Comparison of ENCODE assay signal across 8 mouse cellular contexts in the genomic region with DNA sequence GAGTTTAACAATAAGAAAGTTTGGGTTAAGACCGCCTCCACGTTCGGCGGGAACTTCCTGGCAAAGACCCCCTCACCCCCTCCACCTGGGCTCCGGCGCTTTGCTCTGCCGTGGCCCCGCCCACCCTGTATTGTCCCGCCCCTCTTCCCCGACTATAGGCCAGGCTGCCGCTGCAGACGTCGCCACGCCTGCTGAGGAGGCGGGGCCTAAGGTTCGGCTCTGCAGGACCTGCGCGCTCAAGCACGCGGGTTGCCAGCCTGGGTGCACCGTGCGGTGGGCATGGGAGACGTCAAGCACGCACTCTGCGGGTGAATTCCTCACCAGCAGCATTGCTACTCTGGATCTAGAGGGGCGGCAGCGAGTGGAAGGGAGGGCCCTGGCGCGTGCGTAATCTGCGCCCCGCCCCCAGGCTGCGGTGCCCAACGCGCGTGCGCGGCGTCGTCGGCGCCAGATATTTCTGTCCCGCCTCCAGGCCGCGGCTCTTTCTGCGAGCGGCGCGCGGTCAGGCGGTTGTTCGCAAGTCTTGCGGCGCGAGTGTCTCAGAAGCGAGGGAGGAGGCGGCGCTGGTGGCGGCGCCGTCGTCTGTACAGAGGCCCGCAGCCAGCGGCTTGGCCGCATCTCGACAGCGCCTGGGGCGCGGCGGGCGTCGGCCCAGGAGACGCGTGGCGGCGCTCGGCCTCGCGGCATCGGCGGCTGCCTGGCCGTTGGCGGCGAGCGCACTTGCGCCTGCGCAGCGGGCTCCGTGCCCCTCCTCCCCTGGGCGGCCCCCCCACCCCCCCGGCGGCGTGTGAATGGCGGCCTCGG. TPM values are rescaled to one million over a fixed set of nuclear protein-coding genes. Genes with fewer than 3 reads are reported as not detected.
DNase-seq lines count a peak whose midpoint lies in the region; ATAC-seq and TF ChIP-seq lines count a peak whose summit lies in the region.

No protein-coding gene starts in this region.

- H3K9ac ChIP-seq in forebrain, postnatal 0 days = peak overlapping the region; percentile 82
- peak overlapping the region; percentile 96 for H3K9ac ChIP-seq in lung, embryonic 14.5 days

- peak; percentile 93 for TF ChIP-seq POLR2A in cerebellum, adult 2 months (IDR thresholded peaks at IDR 0.05; ENCODE audit: borderline replicate concordance, insufficient read depth, low read length)

- no peaks in the 10 kb centered on the region for H3K27me3 ChIP-seq in cerebellum, adult 2 months (ENCODE audit: control insufficient read depth, insufficient read depth, low read length)
- H3K27me3 ChIP-seq in forebrain, postnatal 0 days (ENCODE audit: insufficient read depth, low read length) = no peaks in the 10 kb centered on the region
- no peaks in the 10 kb centered on the region for H3K27me3 ChIP-seq in lung, embryonic 14.5 days (ENCODE audit: insufficient read depth, low read length)

- ATAC-seq in forebrain, postnatal 0 days = peak; percentile 92
- peak; percentile 81 for ATAC-seq in lung, embryonic 14.5 days (ENCODE audit: insufficient read depth)
- peak; percentile 84 for ATAC-seq in neutrophil, adult 5-6 weeks (ENCODE audit: extremely low read depth, insufficient number of reproducible peaks, low FRiP score, poor library complexity, severe bottlenecking)

- no peak for TF ChIP-seq CTCF in cerebellum, adult 2 months (IDR thresholded peaks at IDR 0.05; ENCODE audit: borderline replicate concordance, insufficient read depth, low read depth, low read length)
- peak; percentile 50 for TF ChIP-seq CTCF in forebrain, postnatal 0 days (IDR thresholded peaks at IDR 0.05; ENCODE audit: low read depth)
- 0 out of 2 replicates have a peak, but pooled peaks have one; percentile 16 for TF ChIP-seq CTCF in lung, embryonic 14.5 days (IDR thresholded peaks at IDR 0.05; ENCODE audit: low read depth)

- peak overlapping the region; percentile 95 for H3K4me2 ChIP-seq in forebrain, postnatal 0 days (ENCODE audit: low read depth)
- peak overlapping the region; percentile 83 for H3K4me2 ChIP-seq in lung, embryonic 14.5 days

- H3K27ac ChIP-seq in cerebellum, adult 2 months (ENCODE audit: insufficient read depth, low read length) = peak overlapping the region; percentile 94
- peak overlapping the region; percentile 99 for H3K27ac ChIP-seq in forebrain, postnatal 0 days (ENCODE audit: low read depth, low read length)
- H3K27ac ChIP-seq in lung, embryonic 14.5 days (ENCODE audit: low read depth) = peak overlapping the region; percentile 99

- peak; percentile 71 for DNase-seq in MEL-GATA-1-ER (ENCODE audit: extremely low read depth, low read depth)
- DNase-seq in cerebellum, adult 2 months = peak; percentile 92 to 99
- DNase-seq in forebrain, postnatal 0 days = peak; percentile 98
- DNase-seq in heart, postnatal 4 days = peak; percentile 94
- peak; percentile 92 to 96 for DNase-seq in layer of hippocampus, adult 8-10 months (ENCODE audit: low spot score in 2 of 2)
- DNase-seq in lung, embryonic 14.5 days = peak; percentile 97
- peak; percentile 95 for DNase-seq in testis, postnatal 14 days (ENCODE audit: low spot score)

- peak overlapping the region; percentile 95 for H3K4me3 ChIP-seq in cerebellum, adult 2 months (replicated peaks; ENCODE audit: insufficient read depth, low read depth, low read length)
- peak overlapping the region; percentile 89 for H3K4me3 ChIP-seq in forebrain, postnatal 0 days (ENCODE audit: low read depth, low read length)
- peak overlapping the region; percentile 96 for H3K4me3 ChIP-seq in lung, embryonic 14.5 days (ENCODE audit: low read depth, low read length)

- H3K4me1 ChIP-seq in cerebellum, adult 2 months (ENCODE audit: control insufficient read depth, insufficient read depth, low read length) = 0 out of 2 replicates have a peak, but pooled peaks cover 3% of the 10 kb centered on the region
- peaks cover 11% of the 10 kb centered on the region for H3K4me1 ChIP-seq in forebrain, postnatal 0 days (ENCODE audit: insufficient read depth)
- H3K4me1 ChIP-seq in lung, embryonic 14.5 days (ENCODE audit: insufficient read depth) = no peaks in the 10 kb centered on the region

- H3K36me3 ChIP-seq in forebrain, postnatal 0 days (ENCODE audit: insufficient read depth) = peaks cover 31% of the 10 kb centered on the region
- H3K36me3 ChIP-seq in lung, embryonic 14.5 days (ENCODE audit: insufficient read depth) = peaks cover 41% of the 10 kb centered on the region

- no peaks in the 10 kb centered on the region for H3K9me3 ChIP-seq in forebrain, postnatal 0 days (ENCODE audit: low read length)
- H3K9me3 ChIP-seq in lung, embryonic 14.5 days (ENCODE audit: low read depth, low read length) = no peaks in the 10 kb centered on the region

- under 1% methylated on average over 94 of the region's 95 CpGs for WGBS in cerebellum, adult 2 months
- 3% methylated on average over 92 of the region's 95 CpGs for WGBS in forebrain, postnatal 0 days
- under 1% methylated on average over 94 of the region's 95 CpGs for WGBS in lung, embryonic 14.5 days

RNA-seq across cellular contexts. Expression of gene Chmp2a, which starts 10.5 kb away (rescaled TPM):
- polyA plus RNA-seq in cerebellum, adult 2 months (2012; rRNA removed) = 258 and 264 TPM in 2 replicates
- 131 and 160 TPM in 2 replicates for total RNA-seq in forebrain, postnatal 0 days (2014; rRNA removed)
- 210 and 239 TPM in 2 replicates for polyA plus RNA-seq in forebrain, postnatal 0 days (2015; fragmentation: Nextera tagmentation; extraction: Ambion mirVana)
- 100 to 1,000 TPM; 114 to 129 TPM for total RNA-seq in heart, postnatal 4 days (2021)
- 100 to 1,000 TPM; 145 to 152 (median 147) TPM for total RNA-seq in layer of hippocampus, adult 8-10 months (2022)
- 123 and 128 TPM in 2 replicates for polyA plus RNA-seq in lung, embryonic 14.5 days (2014; fragmentation: Nextera tagmentation; extraction: Ambion mirVana)
- 199 and 209 TPM in 2 replicates for total RNA-seq in neutrophil, adult 5-6 weeks (2017)

RNA-seq across cellular contexts. Expression of gene Ube2m, which starts 13.9 kb away (rescaled TPM):
- 376 and 405 TPM in 2 replicates for polyA plus RNA-seq in cerebellum, adult 2 months (2012; rRNA removed)
- 336 and 344 TPM in 2 replicates for total RNA-seq in forebrain, postnatal 0 days (2014; rRNA removed)
- polyA plus RNA-seq in forebrain, postnatal 0 days (2015; fragmentation: Nextera tagmentation; extraction: Ambion mirVana) = 130 and 132 TPM in 2 replicates
- 100 to 1,000 TPM; 193 to 202 TPM for total RNA-seq in heart, postnatal 4 days (2021)
- 100 to 1,000 TPM; 188 to 210 (median 192) TPM for total RNA-seq in layer of hippocampus, adult 8-10 months (2022)
- 150 and 168 TPM in 2 replicates for polyA plus RNA-seq in lung, embryonic 14.5 days (2014; fragmentation: Nextera tagmentation; extraction: Ambion mirVana)
- total RNA-seq in neutrophil, adult 5-6 weeks (2017) = 75.1 and 83.5 TPM in 2 replicates

RNA-seq across cellular contexts. Expression of gene Zbtb45, which starts 14.3 kb away (rescaled TPM):
- 31.9 and 33.5 TPM in 2 replicates for polyA plus RNA-seq in cerebellum, adult 2 months (2012; rRNA removed)
- 32.8 and 33.3 TPM in 2 replicates for total RNA-seq in forebrain, postnatal 0 days (2014; rRNA removed)
- 25.0 and 29.3 TPM in 2 replicates for polyA plus RNA-seq in forebrain, postnatal 0 days (2015; fragmentation: Nextera tagmentation; extraction: Ambion mirVana)
- 10 to 100 TPM; 11.0 to 12.1 TPM for total RNA-seq in heart, postnatal 4 days (2021)
- total RNA-seq in layer of hippocampus, adult 8-10 months (2022) = 10 to 100 TPM; 27.0 to 29.6 (median 29.3) TPM
- 29.8 and 30.4 TPM in 2 replicates for polyA plus RNA-seq in lung, embryonic 14.5 days (2014; fragmentation: Nextera tagmentation; extraction: Ambion mirVana)
- total RNA-seq in neutrophil, adult 5-6 weeks (2017) = 1.1 and 3.6 TPM in 2 replicates

RNA-seq across cellular contexts. Expression of gene Trim28, which starts 25.2 kb away (rescaled TPM):
- 250 and 266 TPM in 2 replicates for polyA plus RNA-seq in cerebellum, adult 2 months (2012; rRNA removed)
- 430 and 485 TPM in 2 replicates for total RNA-seq in forebrain, postnatal 0 days (2014; rRNA removed)
- 209 and 211 TPM in 2 replicates for polyA plus RNA-seq in forebrain, postnatal 0 days (2015; fragmentation: Nextera tagmentation; extraction: Ambion mirVana)
- total RNA-seq in heart, postnatal 4 days (2021) = 100 to 1,000 TPM; 240 to 249 TPM
- total RNA-seq in layer of hippocampus, adult 8-10 months (2022) = 100 to 1,000 TPM; 244 to 272 (median 252) TPM
- polyA plus RNA-seq in lung, embryonic 14.5 days (2014; fragmentation: Nextera tagmentation; extraction: Ambion mirVana) = 458 and 511 TPM in 2 replicates
- total RNA-seq in neutrophil, adult 5-6 weeks (2017) = 194 and 199 TPM in 2 replicates

RNA-seq across cellular contexts. Expression of gene Slc27a5, which starts 26.1 kb away (rescaled TPM):
- polyA plus RNA-seq in cerebellum, adult 2 months (2012; rRNA removed) = 1.7 and 2.1 TPM in 2 replicates
- total RNA-seq in forebrain, postnatal 0 days (2014; rRNA removed) = 0.23 and 0.43 TPM in 2 replicates
- 0.08 and 0.18 TPM in 2 replicates for polyA plus RNA-seq in forebrain, postnatal 0 days (2015; fragmentation: Nextera tagmentation; extraction: Ambion mirVana)
- not detected for total RNA-seq in heart, postnatal 4 days (2021)
- total RNA-seq in layer of hippocampus, adult 8-10 months (2022) = under 1 TPM in 3 of 4 experiments, not detected in 1; 0.27 to 0.47 (median 0.27) TPM
- polyA plus RNA-seq in lung, embryonic 14.5 days (2014; fragmentation: Nextera tagmentation; extraction: Ambion mirVana) = not detected in 2 replicates
- total RNA-seq in neutrophil, adult 5-6 weeks (2017) = 0.81 TPM in 1 of 2 replicates, not detected in the other

Comparison
In these comparisons a context has a peak if more than half of its experiments do, and no peak if none do; other contexts are left out.
1. Peak in every context shown above with its lines: DNase-seq, ATAC-seq, H3K4me3 ChIP-seq and H3K27ac ChIP-seq.